Mouse (Mus musculus): ENCODE measurements around the gene Tapbpl. TPM values are rescaled to one million over a fixed set of nuclear protein-coding genes. Genes with fewer than 3 reads are reported as not detected.

Tapbpl gene
- total RNA-seq, 1 experiment: 4.2 TPM

- Histone ChIP-seq H3K4me3 (ENCODE audit: insufficient read depth in 1 of 2, low read depth in 1 of 2, low read length in 2 of 2, poor library complexity in 1 of 2, severe bottlenecking in 1 of 2) (no peak overlapping the region), H3K27ac (ENCODE audit: insufficient read depth, low read depth, low read length, poor library complexity, severe bottlenecking) (peak overlapping the region; percentile 98; the same call in 1 of the 2 replicates), H3K9ac (ENCODE audit: insufficient read depth, low read depth, low read length, poor library complexity, severe bottlenecking) (no peak overlapping the region), H3K36me3 (ENCODE audit: control insufficient read depth, insufficient read depth, low read length, poor library complexity, severe bottlenecking) (peaks cover 2% of the 10 kb centered on the region), H3K9me3 (ENCODE audit: control insufficient read depth, insufficient read depth, low read depth, low read length) (no peaks in the 10 kb centered on the region), H3K4me1 (ENCODE audit: control insufficient read depth in 2 of 2, insufficient read depth in 2 of 2, low read length in 2 of 2, poor library complexity in 1 of 2) (peaks cover 6 to 12% of the 10 kb centered on the region in 2 experiments)
- TF ChIP-seq HCFC1 (IDR thresholded peaks at IDR 0.05; ENCODE audit: borderline replicate concordance, insufficient read depth, low read length) (no peak), ZNF384 (IDR thresholded peaks at IDR 0.05; ENCODE audit: low read depth, low read length) (peak; percentile 45; the same call in 1 of the 2 replicates)
- in situ Hi-C loops (cut with MboI; ENCODE audit: low sequenced_read_pairs in 2 of 2, unreplicated experiment in 2 of 2): no loop called here
- DNase-seq (ENCODE audit: low read depth, low spot score): no peak
These were observed 35.4 kb downstream of the Tapbpl start for GRCm38 (mm10) chr6:125196301-125196700.

- Histone ChIP-seq H3K4me3 (ENCODE audit: insufficient read depth in 1 of 2, low read depth in 1 of 2, low read length in 2 of 2, poor library complexity in 1 of 2, severe bottlenecking in 1 of 2) (no peak overlapping the region), H3K36me3 (ENCODE audit: control insufficient read depth, insufficient read depth, low read length, poor library complexity, severe bottlenecking) (peaks cover 2% of the 10 kb centered on the region), H3K9me3 (ENCODE audit: control insufficient read depth, insufficient read depth, low read depth, low read length) (no peaks in the 10 kb centered on the region), H3K9ac (ENCODE audit: insufficient read depth, low read depth, low read length, poor library complexity, severe bottlenecking) (peak overlapping the region; percentile 60), H3K27ac (ENCODE audit: insufficient read depth, low read depth, low read length, poor library complexity, severe bottlenecking) (peak overlapping the region; percentile 98), H3K4me1 (ENCODE audit: control insufficient read depth in 2 of 2, insufficient read depth in 2 of 2, low read length in 2 of 2, poor library complexity in 1 of 2) (peaks cover 6 to 12% of the 10 kb centered on the region in 2 experiments)
- in situ Hi-C loops (cut with MboI; ENCODE audit: low sequenced_read_pairs in 2 of 2, unreplicated experiment in 2 of 2): no loop called here
- TF ChIP-seq HCFC1 (IDR thresholded peaks at IDR 0.05; ENCODE audit: borderline replicate concordance, insufficient read depth, low read length) (no peak), ZC3H11A (IDR thresholded peaks at IDR 0.05; ENCODE audit: borderline replicate concordance, low read depth, low read length) (no peak), MAFK (IDR thresholded peaks at IDR 0.05; ENCODE audit: insufficient read depth, low read depth, low read length) (no peak), CHD2 (IDR thresholded peaks at IDR 0.05; ENCODE audit: low read depth, low read length) (no peak), ZNF384 (IDR thresholded peaks at IDR 0.05; ENCODE audit: low read depth, low read length) (no peak)
- no peak for DNase-seq (ENCODE audit: low read depth, low spot score)
These were observed 36.1 kb downstream of the Tapbpl start for GRCm38 (mm10) chr6:125195541-125196075.

GRCm38 (mm10) chr6:125193390-125193789 lies 38.3 kb downstream of the Tapbpl start:
- Histone ChIP-seq H3K27ac (ENCODE audit: insufficient read depth, low read depth, low read length, poor library complexity, severe bottlenecking) (no peak overlapping the region), H3K9me3 (ENCODE audit: control insufficient read depth, insufficient read depth, low read depth, low read length) (no peaks in the 10 kb centered on the region), H3K4me1 (ENCODE audit: control insufficient read depth in 2 of 2, insufficient read depth in 2 of 2, low read length in 2 of 2, poor library complexity in 1 of 2) (peaks cover 6 to 10% of the 10 kb centered on the region in 2 experiments; a peak in 3 of 4 replicates), H3K36me3 (ENCODE audit: control insufficient read depth, insufficient read depth, low read length, poor library complexity, severe bottlenecking) (peaks cover 12% of the 10 kb centered on the region), H3K9ac (ENCODE audit: insufficient read depth, low read depth, low read length, poor library complexity, severe bottlenecking) (no peak overlapping the region), H3K4me3 (ENCODE audit: insufficient read depth in 1 of 2, low read depth in 1 of 2, low read length in 2 of 2, poor library complexity in 1 of 2, severe bottlenecking in 1 of 2) (no peak overlapping the region)
- in situ Hi-C loops (cut with MboI; ENCODE audit: low sequenced_read_pairs in 2 of 2, unreplicated experiment in 2 of 2): no loop called here
- TF ChIP-seq CHD2 (IDR thresholded peaks at IDR 0.05; ENCODE audit: low read depth, low read length) (no peak), ZC3H11A (IDR thresholded peaks at IDR 0.05; ENCODE audit: borderline replicate concordance, low read depth, low read length) (no peak), ZNF384 (IDR thresholded peaks at IDR 0.05; ENCODE audit: low read depth, low read length) (no peak), HCFC1 (IDR thresholded peaks at IDR 0.05; ENCODE audit: borderline replicate concordance, insufficient read depth, low read length) (no peak), MAFK (IDR thresholded peaks at IDR 0.05; ENCODE audit: insufficient read depth, low read depth, low read length) (no peak)
- DNase-seq (ENCODE audit: low read depth, low spot score): no peak

DNA sequence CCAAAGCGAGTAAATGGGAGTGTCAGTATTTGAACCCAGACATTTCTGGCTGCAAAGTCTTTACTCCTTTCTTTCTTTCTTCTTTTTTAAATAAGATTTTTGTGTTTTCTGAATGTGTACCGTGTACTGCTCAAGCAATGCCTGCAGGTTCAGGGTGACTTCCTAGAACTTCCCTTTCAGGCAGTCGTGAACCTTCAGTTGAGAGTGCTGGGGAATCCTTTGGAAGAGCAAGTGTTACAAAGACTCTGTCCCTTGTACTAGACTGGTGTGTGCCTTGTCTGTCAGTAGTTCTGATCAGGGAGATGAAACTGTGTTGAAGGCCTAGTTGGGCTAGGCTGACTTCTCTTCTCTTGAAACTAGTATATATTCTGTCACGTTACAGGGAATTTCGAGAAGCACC lies 38.8 kb downstream of the Tapbpl start:
- in situ Hi-C loops (cut with MboI; ENCODE audit: low sequenced_read_pairs in 2 of 2, unreplicated experiment in 2 of 2): no loop called here
- Histone ChIP-seq H3K36me3 (ENCODE audit: control insufficient read depth, insufficient read depth, low read length, poor library complexity, severe bottlenecking) (peaks cover 15% of the 10 kb centered on the region), H3K27ac (ENCODE audit: insufficient read depth, low read depth, low read length, poor library complexity, severe bottlenecking) (peak overlapping the region; percentile 100; the same call in 1 of the 2 replicates), H3K9ac (ENCODE audit: insufficient read depth, low read depth, low read length, poor library complexity, severe bottlenecking) (peak overlapping the region; percentile 100), H3K4me3 (ENCODE audit: insufficient read depth in 1 of 2, low read depth in 1 of 2, low read length in 2 of 2, poor library complexity in 1 of 2, severe bottlenecking in 1 of 2) (peak overlapping the region; percentile 97 to 99), H3K4me1 (ENCODE audit: control insufficient read depth in 2 of 2, insufficient read depth in 2 of 2, low read length in 2 of 2, poor library complexity in 1 of 2) (peaks cover 6 to 7% of the 10 kb centered on the region in 2 experiments; a peak in 3 of 4 replicates), H3K9me3 (ENCODE audit: control insufficient read depth, insufficient read depth, low read depth, low read length) (no peaks in the 10 kb centered on the region)
- TF ChIP-seq ZNF384 (IDR thresholded peaks at IDR 0.05; ENCODE audit: low read depth, low read length): no peak
- TF ChIP-seq MAFK (IDR thresholded peaks at IDR 0.05; ENCODE audit: insufficient read depth, low read depth, low read length): no peak
- no peak for TF ChIP-seq HCFC1 (IDR thresholded peaks at IDR 0.05; ENCODE audit: borderline replicate concordance, insufficient read depth, low read length)
- no peak for TF ChIP-seq CHD2 (IDR thresholded peaks at IDR 0.05; ENCODE audit: low read depth, low read length)
- no peak for TF ChIP-seq ZC3H11A (IDR thresholded peaks at IDR 0.05; ENCODE audit: borderline replicate concordance, low read depth, low read length)
- DNase-seq (ENCODE audit: low read depth, low spot score): no peak
